Mouse (Mus musculus) small intestine, adult 2 months (tissue): ENCODE data around the gene Fxyd2.

Experiments used
- CTCF ChIP-seq: fragments of 200-500 bp; IDR thresholded peaks from 2 replicates; pipeline ENCODE4 v1.5.1; 2012; ENCODE audit warnings: low read depth, mild to moderate bottlenecking, control low read depth, inconsistent platforms, low read length, moderate library complexity, mixed read lengths; ENCODE audit not compliant: insufficient replicate concordance, insufficient read length; ENCODE audit errors: extremely low read depth
- POLR2A ChIP-seq: fragments of 200-500 bp; IDR thresholded peaks from 2 replicates; pipeline ENCODE4 v1.6.1; 2012; ENCODE audit warnings: low read depth, mild to moderate bottlenecking, control low read depth, inconsistent platforms, low read length, moderate library complexity

DNA sequence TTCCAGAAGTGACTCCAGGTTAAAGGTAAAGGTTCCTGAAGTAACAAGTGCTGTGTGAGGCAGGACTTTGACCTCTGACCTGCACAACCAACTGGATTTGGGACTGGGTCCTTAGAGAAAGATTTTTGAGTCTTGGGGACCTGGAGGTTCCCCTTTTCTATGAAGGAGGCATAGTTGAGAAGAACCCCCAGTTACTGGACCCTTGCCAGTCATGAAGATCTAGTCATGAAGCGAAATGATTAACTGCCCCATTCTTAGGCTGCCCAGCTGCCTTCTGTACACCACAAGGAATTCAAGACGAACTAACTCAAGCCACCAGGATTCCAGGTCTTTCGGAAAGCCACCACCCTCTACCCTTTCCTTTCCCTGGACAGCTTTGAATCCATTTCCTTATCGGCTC, 23.0 kb upstream of the Fxyd2 start:
- no peak for TF ChIP-seq POLR2A
- TF ChIP-seq CTCF, result no peak
